23 mouse cellular contexts compared by ENCODE assay signal in the genomic region with DNA sequence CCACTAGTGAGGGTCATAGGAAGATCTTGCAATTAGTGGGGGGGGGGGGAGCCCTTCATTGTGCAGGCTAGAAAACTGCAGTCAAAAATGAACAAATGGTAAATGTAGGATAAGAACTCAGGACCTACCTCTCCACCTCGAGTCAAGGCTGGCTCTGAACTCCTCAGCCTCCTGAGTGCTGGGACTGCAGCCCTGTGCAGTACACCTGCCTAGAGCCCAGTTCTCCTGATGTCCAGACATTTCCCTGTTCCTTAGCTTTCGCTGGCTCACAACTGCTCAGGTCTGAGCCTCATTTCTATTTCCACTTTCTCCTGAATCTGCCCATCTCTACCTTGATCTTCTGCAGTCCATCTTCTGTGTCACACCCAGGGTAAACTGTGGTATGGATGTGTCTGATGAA. TPM values are rescaled to one million over a fixed set of nuclear protein-coding genes. Genes with fewer than 3 reads are reported as not detected.
DNase-seq lines count a peak whose midpoint lies in the region; ATAC-seq lines count a peak whose summit lies in the region.
"Had no signal": no experiment of that assay in that cellular context is flagged by ENCODE, and none has a peak within 500 bp of the region (broad histone marks: within the 10 kb centered on the region; RNA-seq: fewer than 3 reads in every experiment).

No protein-coding gene starts in this region.

- peak; percentile 58 for DNase-seq in heart, adult 11 months
- peak; percentile 69 for DNase-seq in heart, embryonic 10.5 days (ENCODE audit: low spot score)
- DNase-seq in heart, postnatal 4 days: no peak
- DNase-seq: adrenal gland, adult 2 months; adrenal gland, adult 8-10 months; adrenal gland, postnatal 10 days; adrenal gland, postnatal 14 days; adrenal gland, postnatal 25 days; adrenal gland, postnatal 36 days; B cell, adult 2 months; cerebellum, adult 11 months; cerebellum, adult 11-12 months; cerebellum, adult 18-20 months had no signal

- ATAC-seq in heart, embryonic 11.5 days (replicated peaks; ENCODE audit: insufficient number of reproducible peaks, low FRiP score, low TSS enrichment): no peak
- ATAC-seq: activated CD4-positive, CD25-positive, alpha-beta regulatory T cell, adult 4 months; CD4-positive, CD25-positive, alpha-beta regulatory T cell, adult 4 months; Patski had no signal

- WGBS in heart, embryonic 11.5 days (ENCODE audit: insufficient replicate concordance): 54% methylated on average over 2 of the region's 2 CpGs
- 43% methylated on average over 2 of the region's 2 CpGs for WGBS in heart, embryonic 10.5 days

- no peak overlapping the region for H3K27ac ChIP-seq in heart, embryonic 11.5 days (ENCODE audit: low read depth, low read length)
- no peak overlapping the region for H3K27ac ChIP-seq in heart, embryonic 10.5 days

- no peaks in the 10 kb centered on the region for H3K9me3 ChIP-seq in heart, embryonic 11.5 days (replicated peaks; ENCODE audit: control insufficient read depth, low read length)
- H3K9me3 ChIP-seq in heart, embryonic 10.5 days: no peaks in the 10 kb centered on the region
- H3K9me3 ChIP-seq: G1E had no signal

- H3K27me3 ChIP-seq in heart, embryonic 11.5 days (ENCODE audit: control insufficient read depth, insufficient read depth, low read length): no peaks in the 10 kb centered on the region
- 0 out of 2 replicates have a peak, but pooled peaks cover 8% of the 10 kb centered on the region for H3K27me3 ChIP-seq in heart, embryonic 10.5 days (ENCODE audit: insufficient read depth, poor library complexity, severe bottlenecking)
- H3K27me3 ChIP-seq: CH12.LX had no signal

- no peak overlapping the region for H3K4me3 ChIP-seq in heart, embryonic 11.5 days (ENCODE audit: low read depth, low read length)
- no peak overlapping the region for H3K4me3 ChIP-seq in heart, embryonic 10.5 days

- no peaks in the 10 kb centered on the region for H3K36me3 ChIP-seq in heart, embryonic 11.5 days (ENCODE audit: control insufficient read depth, insufficient read depth, low read length)
- H3K36me3 ChIP-seq in heart, embryonic 10.5 days: no peaks in the 10 kb centered on the region
- H3K36me3 ChIP-seq: G1E had no signal

- H3K9ac ChIP-seq in heart, embryonic 11.5 days (ENCODE audit: low read depth, low read length): no peak overlapping the region

- H3K4me1 ChIP-seq in heart, embryonic 11.5 days (ENCODE audit: control insufficient read depth, insufficient read depth, low read length): no peaks in the 10 kb centered on the region
- no peaks in the 10 kb centered on the region for H3K4me1 ChIP-seq in heart, embryonic 10.5 days

- no peak overlapping the region for H3K4me2 ChIP-seq in heart, embryonic 11.5 days

RNA-seq across cellular contexts. Expression of a gene that starts 8.9 kb away (rescaled TPM):
- 113 and 127 TPM in 2 replicates for polyA plus RNA-seq in heart, embryonic 11.5 days (2014; fragmentation: Nextera tagmentation; extraction: Ambion mirVana)
- polyA plus RNA-seq in heart, embryonic 10.5 days (2016; fragmentation: Nextera tagmentation; extraction: Ambion mirVana): 155 and 179 TPM in 2 replicates
- 10 to 100 TPM; 90.7 to 95.1 TPM for total RNA-seq in heart, postnatal 4 days (2021)

RNA-seq across cellular contexts. Expression of a gene that starts 39.0 kb away (rescaled TPM):
- polyA plus RNA-seq in heart, embryonic 11.5 days (2014; fragmentation: Nextera tagmentation; extraction: Ambion mirVana): not detected in 2 replicates
- 0.34 TPM in 1 of 2 replicates, not detected in the other for polyA plus RNA-seq in heart, embryonic 10.5 days (2016; fragmentation: Nextera tagmentation; extraction: Ambion mirVana)
- not detected for total RNA-seq in heart, postnatal 4 days (2021)
- total RNA-seq: adrenal gland, adult 18-20 months; adrenal gland, adult 2 months; adrenal gland, adult 8-10 months; adrenal gland, postnatal 14 days; adrenal gland, postnatal 25 days; adrenal gland, postnatal 36 days; MEL had no signal
- polyA plus RNA-seq: adrenal gland, adult 2 months; C2C12; G1E had no signal

RNA-seq across cellular contexts. Expression of a gene that starts 45.2 kb away (rescaled TPM):
- polyA plus RNA-seq in heart, embryonic 11.5 days (2014; fragmentation: Nextera tagmentation; extraction: Ambion mirVana): not detected in 2 replicates
- 0.13 TPM in 1 of 2 replicates, not detected in the other for polyA plus RNA-seq in heart, embryonic 10.5 days (2016; fragmentation: Nextera tagmentation; extraction: Ambion mirVana)
- total RNA-seq in heart, postnatal 4 days (2021): not detected
- total RNA-seq: CH12.LX, ES-E14, G1E, MEL had no signal
- polyA plus RNA-seq: C2C12; CD4-positive, CD25-positive, alpha-beta regulatory T cell, adult 4 months; G1E had no signal

RNA-seq across cellular contexts. Expression of a gene that starts 49.5 kb away (rescaled TPM):
- polyA plus RNA-seq in heart, embryonic 11.5 days (2014; fragmentation: Nextera tagmentation; extraction: Ambion mirVana): 17.1 and 17.2 TPM in 2 replicates
- 15.3 and 21.5 TPM in 2 replicates for polyA plus RNA-seq in heart, embryonic 10.5 days (2016; fragmentation: Nextera tagmentation; extraction: Ambion mirVana)
- total RNA-seq in heart, postnatal 4 days (2021): 10 to 100 TPM; 17.2 to 18.8 TPM

RNA-seq across cellular contexts. Expression of a gene that starts 55.3 kb away (rescaled TPM):
- polyA plus RNA-seq in heart, embryonic 11.5 days (2014; fragmentation: Nextera tagmentation; extraction: Ambion mirVana): 25.2 and 25.5 TPM in 2 replicates
- 22.5 and 28.1 TPM in 2 replicates for polyA plus RNA-seq in heart, embryonic 10.5 days (2016; fragmentation: Nextera tagmentation; extraction: Ambion mirVana)
- total RNA-seq in heart, postnatal 4 days (2021): 10 to 100 TPM; 15.5 to 16.4 TPM
